In genomic region chr9:64045117-64045890, GRCm38 (mm10) we compare ENCODE assay signal across 8 mouse cellular contexts. TPM values are rescaled to one million over a fixed set of nuclear protein-coding genes. Genes with fewer than 3 reads are reported as not detected.
DNase-seq lines count a peak whose midpoint lies in the region; ATAC-seq lines count a peak whose summit lies in the region.

No protein-coding gene starts in this region.

- peak overlapping the region; percentile 88 for H3K27ac ChIP-seq in heart, embryonic 15.5 days

- peak; percentile 66 for DNase-seq in adrenal gland, adult 2 months
- no peak for DNase-seq in adrenal gland, postnatal 4 days (ENCODE audit: low spot score in 2 of 2)
- DNase-seq in embryo, embryonic 10 days (ENCODE audit: low spot score): peak; percentile 69
- DNase-seq in kidney, postnatal 36 days: peak; percentile 65 to 69
- no peak for DNase-seq in left cerebral cortex, postnatal 36 days (ENCODE audit: low spot score in 2 of 2)

- no peaks in the 10 kb centered on the region for H3K27me3 ChIP-seq in heart, embryonic 15.5 days

- ATAC-seq in heart, embryonic 15.5 days (replicated peaks; ENCODE audit: insufficient number of reproducible peaks, insufficient read depth, low FRiP score, low read depth): peak; percentile 92
- ATAC-seq in megakaryocyte progenitor cell, adult 5-6 weeks (replicated peaks; ENCODE audit: poor library complexity): peak; percentile 93
- ATAC-seq in granulocyte monocyte progenitor cell, adult 5-6 weeks (replicated peaks; ENCODE audit: poor library complexity, severe bottlenecking): no peak

- no peak overlapping the region for H3K4me3 ChIP-seq in heart, embryonic 15.5 days

- WGBS in heart, embryonic 15.5 days: 6% methylated on average over 14 of the region's 14 CpGs

- H3K36me3 ChIP-seq in heart, embryonic 15.5 days: no peaks in the 10 kb centered on the region

- H3K4me1 ChIP-seq in heart, embryonic 15.5 days (replicated peaks): peaks cover 54% of the 10 kb centered on the region

- H3K4me2 ChIP-seq in heart, embryonic 15.5 days: peak overlapping the region; percentile 30

- H3K9me3 ChIP-seq in heart, embryonic 15.5 days (replicated peaks): no peaks in the 10 kb centered on the region

- H3K9ac ChIP-seq in heart, embryonic 15.5 days: no peak overlapping the region

- intact Hi-C loops in left cerebral cortex, postnatal 36 days (cut with DNase I): no loop called here

RNA-seq across cellular contexts. Expression of gene Smad6, which starts 23.4 kb away (rescaled TPM):
- total RNA-seq in adrenal gland, adult 2 months (2021): 10 to 100 TPM in 1 of 2 experiments, 1 to 10 TPM in 1; 6.0 to 12.9 TPM
- polyA plus RNA-seq in adrenal gland, adult 2 months (2012; rRNA removed): 43.4 and 52.4 TPM in 2 replicates
- total RNA-seq in adrenal gland, postnatal 4 days (2021): 10 to 100 TPM; 28.8 to 32.9 TPM
- polyA plus RNA-seq in heart, embryonic 15.5 days (2015; fragmentation: Nextera tagmentation; extraction: Ambion mirVana): 16.4 and 19.8 TPM in 2 replicates
- total RNA-seq in megakaryocyte progenitor cell, adult 5-6 weeks (2015): 0.34 and 0.72 TPM in 2 replicates
- 1.2 TPM in 2 replicates for total RNA-seq in megakaryocyte progenitor cell, adult 5-6 weeks (2017)
- 0.56 and 1.4 TPM in 2 replicates for total RNA-seq in granulocyte monocyte progenitor cell, adult 5-6 weeks (2014; fragmentation: Nextera tagmentation)
- total RNA-seq in granulocyte monocyte progenitor cell, adult 5-6 weeks (2017): 1.3 and 1.7 TPM in 2 replicates
- 1 to 10 TPM; 1.7 to 3.6 TPM for total RNA-seq in left cerebral cortex, postnatal 36 days (2021)

Comparison
In these comparisons a context has a peak if more than half of its experiments do, and no peak if none do; other contexts are left out.
1. DNase-seq: peak in adrenal gland, adult 2 months (single experiment), embryo, embryonic 10 days (single experiment) and kidney, postnatal 36 days (2 of 2); none in adrenal gland, postnatal 4 days (0 of 2) and left cerebral cortex, postnatal 36 days (0 of 2).